Mouse (Mus musculus) embryonic fibroblast, embryonic 13.5 days (primary cell): ENCODE measurements around the gene Tuba1b.

Source experiments
- CTCF ChIP-seq: IDR thresholded peaks from 2 replicates; pipeline ENCODE4 v1.5.1; 2011; ENCODE audit warnings: mild to moderate bottlenecking, control low read depth, low read length, moderate library complexity, borderline replicate concordance; ENCODE audit not compliant: insufficient read depth
- POLR2A ChIP-seq: IDR thresholded peaks from 2 replicates; pipeline ENCODE4 v1.6.1; 2011; ENCODE audit warnings: low read depth, mild to moderate bottlenecking, control low read depth, low read length, moderate library complexity

GRCm38 (mm10) chr15:98982100-98982499 lies 47.7 kb upstream of the Tuba1b start:
- TF ChIP-seq CTCF = no peak
- no peak for TF ChIP-seq POLR2A
